Mouse (Mus musculus): ENCODE results near the gene Csnk1g1. TPM values are rescaled to one million over a fixed set of nuclear protein-coding genes. Genes with fewer than 3 reads are reported as not detected.

The Csnk1g1 gene
- polyA plus RNA-seq, 1 experiment from 2014 or later: 12.6 TPM

- H3K4me2 ChIP-seq (replicated peaks; ENCODE audit: low read depth, low read length): no peak overlapping the region
- no peak for ATAC-seq (ENCODE audit: low FRiP score, low TSS enrichment)
- 76% methylated on average over 1 of the region's 1 CpGs for WGBS
- H3K27me3 ChIP-seq (ENCODE audit: insufficient read depth, low read length): no peaks in the 10 kb centered on the region
- H3K9ac ChIP-seq (replicated peaks; ENCODE audit: low read length): no peak overlapping the region
- 0 out of 2 replicates have a peak, but pooled peaks cover 3% of the 10 kb centered on the region for H3K4me1 ChIP-seq (ENCODE audit: insufficient read depth, low read length)
- H3K27ac ChIP-seq (ENCODE audit: low read length): no peak overlapping the region
- H3K4me3 ChIP-seq (ENCODE audit: low read length): no peak overlapping the region
- no peaks in the 10 kb centered on the region for H3K36me3 ChIP-seq (ENCODE audit: insufficient read depth, low read length)
- H3K9me3 ChIP-seq (ENCODE audit: low read length): no peaks in the 10 kb centered on the region
These were observed 74.1 kb downstream of the Csnk1g1 start for GRCm38 (mm10) chr9:65982841-65983240.

DNA sequence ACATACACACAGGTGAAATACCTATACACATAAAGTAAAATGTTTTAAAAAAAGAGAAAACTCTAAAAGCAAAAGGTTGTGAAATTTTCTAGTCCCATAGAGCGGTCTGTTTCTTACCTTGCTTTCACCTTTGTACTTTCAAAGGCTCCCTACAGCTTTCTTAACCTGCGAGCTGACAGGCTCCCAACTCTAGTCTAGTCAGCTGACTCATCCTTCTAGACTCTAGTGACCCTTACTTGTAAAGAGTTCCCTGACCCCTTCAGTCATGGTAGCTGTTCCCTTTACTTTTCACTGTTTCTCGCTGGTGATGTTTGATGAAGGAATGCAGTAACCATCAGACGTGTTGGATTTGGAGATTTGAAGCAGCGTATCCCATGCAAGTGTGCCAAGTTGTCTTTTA lies 78.3 kb downstream of the Csnk1g1 start:
- Histone ChIP-seq H3K4me2 (replicated peaks; ENCODE audit: low read depth, low read length) (no peak overlapping the region), H3K27me3 (ENCODE audit: insufficient read depth, low read length) (no peaks in the 10 kb centered on the region), H3K4me3 (ENCODE audit: low read length) (no peak overlapping the region), H3K27ac (ENCODE audit: low read length) (no peak overlapping the region), H3K9ac (replicated peaks; ENCODE audit: low read length) (no peak overlapping the region), H3K9me3 (ENCODE audit: low read length) (no peaks in the 10 kb centered on the region), H3K4me1 (ENCODE audit: insufficient read depth, low read length) (no peaks in the 10 kb centered on the region), H3K36me3 (ENCODE audit: insufficient read depth, low read length) (no peaks in the 10 kb centered on the region)
- no peak for ATAC-seq (ENCODE audit: low FRiP score, low TSS enrichment)
- WGBS: 90% methylated on average over 5 of the region's 5 CpGs

DNA sequence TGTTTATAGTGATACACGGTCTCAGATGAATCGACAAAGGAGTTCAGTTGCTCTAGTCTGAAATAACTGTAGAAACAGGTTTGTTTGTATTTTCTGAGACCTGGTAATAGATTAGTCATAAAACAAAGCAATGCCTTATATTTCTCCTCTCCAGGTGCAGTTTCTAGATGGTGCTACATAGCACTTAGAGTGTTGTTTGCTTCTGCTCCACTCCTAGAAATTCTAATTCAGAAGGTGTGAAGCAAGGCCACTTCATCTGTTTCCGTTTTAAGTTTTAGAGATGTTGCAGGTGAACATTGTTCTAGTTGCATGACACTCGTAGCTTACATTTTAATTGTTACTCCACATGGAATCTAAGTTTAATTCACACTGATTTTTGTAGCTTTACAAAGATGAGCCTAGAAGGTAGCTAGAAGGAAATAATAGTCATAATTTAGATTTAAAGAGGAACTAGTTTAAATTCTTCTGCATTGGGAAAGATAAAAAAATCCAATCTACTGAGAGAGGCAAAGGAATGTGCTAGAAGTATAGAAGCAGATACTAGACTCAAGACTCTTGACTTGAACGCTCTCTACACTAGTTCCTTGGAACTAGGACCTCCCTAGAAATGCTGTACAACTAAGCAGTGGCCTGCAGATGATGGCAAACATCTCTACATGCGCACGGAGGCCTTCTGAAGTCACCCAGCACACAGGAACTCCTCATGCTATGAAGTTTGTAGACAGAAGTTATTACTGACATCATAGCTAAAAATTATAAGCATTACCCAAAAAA lies 87.1 kb downstream of the Csnk1g1 start:
- Histone ChIP-seq H3K9ac (replicated peaks; ENCODE audit: low read length) (no peak overlapping the region), H3K4me2 (replicated peaks; ENCODE audit: low read depth, low read length) (no peak overlapping the region), H3K9me3 (ENCODE audit: low read length) (no peaks in the 10 kb centered on the region), H3K36me3 (ENCODE audit: insufficient read depth, low read length) (no peaks in the 10 kb centered on the region), H3K4me3 (ENCODE audit: low read length) (no peak overlapping the region), H3K4me1 (ENCODE audit: insufficient read depth, low read length) (no peaks in the 10 kb centered on the region), H3K27me3 (ENCODE audit: insufficient read depth, low read length) (no peaks in the 10 kb centered on the region), H3K27ac (ENCODE audit: low read length) (no peak overlapping the region)
- ATAC-seq (ENCODE audit: low FRiP score, low TSS enrichment): no peak
- WGBS: 93% methylated on average over 7 of the region's 7 CpGs

- Histone ChIP-seq H3K4me1 (ENCODE audit: insufficient read depth, low read length) (no peaks in the 10 kb centered on the region), H3K36me3 (ENCODE audit: insufficient read depth, low read length) (peaks cover 9% of the 10 kb centered on the region; the same call in 1 of the 2 replicates), H3K27me3 (ENCODE audit: insufficient read depth, low read length) (no peaks in the 10 kb centered on the region), H3K9ac (replicated peaks; ENCODE audit: low read length) (no peak overlapping the region), H3K4me2 (replicated peaks; ENCODE audit: low read depth, low read length) (no peak overlapping the region), H3K27ac (ENCODE audit: low read length) (no peak overlapping the region), H3K9me3 (ENCODE audit: low read length) (no peaks in the 10 kb centered on the region), H3K4me3 (ENCODE audit: low read length) (no peak overlapping the region)
- ATAC-seq (ENCODE audit: low FRiP score, low TSS enrichment): no peak
- WGBS: 46% methylated on average over 5 of the region's 5 CpGs
These were observed 90.2 kb downstream of the Csnk1g1 start for GRCm38 (mm10) chr9:65998965-65999364.

- Histone ChIP-seq H3K36me3 (ENCODE audit: insufficient read depth, low read length) (peaks cover 14% of the 10 kb centered on the region; the same call in 1 of the 2 replicates), H3K9ac (replicated peaks; ENCODE audit: low read length) (no peak overlapping the region), H3K9me3 (ENCODE audit: low read length) (no peaks in the 10 kb centered on the region), H3K4me1 (ENCODE audit: insufficient read depth, low read length) (peaks cover 4% of the 10 kb centered on the region; the same call in 1 of the 2 replicates), H3K4me2 (replicated peaks; ENCODE audit: low read depth, low read length) (peak overlapping the region; percentile 41), H3K27ac (ENCODE audit: low read length) (no peak overlapping the region), H3K4me3 (ENCODE audit: low read length) (peak overlapping the region; percentile 15; the same call in 1 of the 2 replicates), H3K27me3 (ENCODE audit: insufficient read depth, low read length) (no peaks in the 10 kb centered on the region)
- no peak for ATAC-seq (ENCODE audit: low FRiP score, low TSS enrichment)
- 28% methylated on average over 4 of the region's 4 CpGs for WGBS
These were observed 95.7 kb downstream of the Csnk1g1 start for GRCm38 (mm10) chr9:66004380-66004779.

DNA sequence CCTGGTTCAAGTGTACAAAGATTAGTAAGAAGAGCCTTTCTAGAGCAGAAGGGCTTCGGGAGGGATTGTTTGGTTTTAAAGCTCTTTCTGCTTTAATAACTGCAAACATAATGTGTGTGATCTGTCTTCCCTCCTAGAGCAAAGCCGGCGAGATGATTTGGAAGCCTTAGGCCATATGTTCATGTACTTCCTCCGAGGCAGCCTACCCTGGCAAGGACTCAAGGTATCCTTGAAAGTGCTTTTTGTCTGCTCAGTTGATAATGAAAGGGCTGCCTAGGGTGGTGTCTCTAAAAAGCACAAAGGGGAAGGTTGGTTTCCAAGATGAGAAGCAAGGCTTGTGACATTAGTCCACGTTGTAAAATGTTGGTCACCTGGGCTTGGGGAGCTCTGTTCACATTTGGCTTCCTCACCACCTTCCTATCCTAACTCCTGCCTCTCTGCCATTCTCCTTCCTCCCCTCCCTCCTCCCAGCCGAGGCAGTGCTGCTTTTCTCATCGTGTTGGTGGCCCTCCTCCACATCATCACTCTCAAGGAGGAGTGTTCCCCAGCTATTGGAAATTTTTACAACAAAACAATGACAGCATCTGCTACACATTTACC lies 99.0 kb downstream of the Csnk1g1 start:
- H3K4me3 ChIP-seq (ENCODE audit: low read length): no peak overlapping the region
- peaks cover 18% of the 10 kb centered on the region; the same call in 1 of the 2 replicates for H3K36me3 ChIP-seq (ENCODE audit: insufficient read depth, low read length)
- H3K4me1 ChIP-seq (ENCODE audit: insufficient read depth, low read length): peaks cover 4% of the 10 kb centered on the region; the same call in 1 of the 2 replicates
- ATAC-seq (ENCODE audit: low FRiP score, low TSS enrichment): no peak
- H3K27me3 ChIP-seq (ENCODE audit: insufficient read depth, low read length): no peaks in the 10 kb centered on the region
- H3K27ac ChIP-seq (ENCODE audit: low read length): no peak overlapping the region
- WGBS: 81% methylated on average over 7 of the region's 7 CpGs
- H3K4me2 ChIP-seq (replicated peaks; ENCODE audit: low read depth, low read length): no peak overlapping the region
- H3K9ac ChIP-seq (replicated peaks; ENCODE audit: low read length): no peak overlapping the region
- no peaks in the 10 kb centered on the region for H3K9me3 ChIP-seq (ENCODE audit: low read length)

GRCm38 (mm10) chr9:66020601-66021000 lies 111.9 kb downstream of the Csnk1g1 start:
- no peak for ATAC-seq (ENCODE audit: low FRiP score, low TSS enrichment)
- no peak overlapping the region for H3K9ac ChIP-seq (replicated peaks; ENCODE audit: low read length)
- H3K4me3 ChIP-seq (ENCODE audit: low read length): no peak overlapping the region
- H3K9me3 ChIP-seq (ENCODE audit: low read length): no peaks in the 10 kb centered on the region
- H3K27ac ChIP-seq (ENCODE audit: low read length): no peak overlapping the region
- H3K36me3 ChIP-seq (ENCODE audit: insufficient read depth, low read length): no peaks in the 10 kb centered on the region
- no peaks in the 10 kb centered on the region for H3K4me1 ChIP-seq (ENCODE audit: insufficient read depth, low read length)
- H3K27me3 ChIP-seq (ENCODE audit: insufficient read depth, low read length): no peaks in the 10 kb centered on the region
- H3K4me2 ChIP-seq (replicated peaks; ENCODE audit: low read depth, low read length): no peak overlapping the region

- no peak overlapping the region for H3K9ac ChIP-seq (replicated peaks; ENCODE audit: low read length)
- H3K9me3 ChIP-seq (ENCODE audit: low read length): no peaks in the 10 kb centered on the region
- H3K36me3 ChIP-seq (ENCODE audit: insufficient read depth, low read length): peaks cover 19% of the 10 kb centered on the region
- no peak for ATAC-seq (ENCODE audit: low FRiP score, low TSS enrichment)
- WGBS: 86% methylated on average over 4 of the region's 4 CpGs
- no peaks in the 10 kb centered on the region for H3K4me1 ChIP-seq (ENCODE audit: insufficient read depth, low read length)
- H3K27me3 ChIP-seq (ENCODE audit: insufficient read depth, low read length): no peaks in the 10 kb centered on the region
- H3K4me3 ChIP-seq (ENCODE audit: low read length): no peak overlapping the region
- H3K4me2 ChIP-seq (replicated peaks; ENCODE audit: low read depth, low read length): no peak overlapping the region
- no peak overlapping the region for H3K27ac ChIP-seq (ENCODE audit: low read length)
These were observed 129.4 kb downstream of the Csnk1g1 start for GRCm38 (mm10) chr9:66038082-66038481.

- Histone ChIP-seq H3K9ac (replicated peaks; ENCODE audit: low read length) (no peak overlapping the region), H3K4me2 (replicated peaks; ENCODE audit: low read depth, low read length) (no peak overlapping the region), H3K9me3 (ENCODE audit: low read length) (no peaks in the 10 kb centered on the region), H3K36me3 (ENCODE audit: insufficient read depth, low read length) (peaks cover 17% of the 10 kb centered on the region), H3K4me3 (ENCODE audit: low read length) (no peak overlapping the region), H3K4me1 (ENCODE audit: insufficient read depth, low read length) (no peaks in the 10 kb centered on the region), H3K27ac (ENCODE audit: low read length) (no peak overlapping the region), H3K27me3 (ENCODE audit: insufficient read depth, low read length) (no peaks in the 10 kb centered on the region)
- WGBS: 92% methylated on average over 4 of the region's 4 CpGs
- no peak for ATAC-seq (ENCODE audit: low FRiP score, low TSS enrichment)
These were observed 129.9 kb downstream of the Csnk1g1 start for GRCm38 (mm10) chr9:66038581-66038980.

DNA sequence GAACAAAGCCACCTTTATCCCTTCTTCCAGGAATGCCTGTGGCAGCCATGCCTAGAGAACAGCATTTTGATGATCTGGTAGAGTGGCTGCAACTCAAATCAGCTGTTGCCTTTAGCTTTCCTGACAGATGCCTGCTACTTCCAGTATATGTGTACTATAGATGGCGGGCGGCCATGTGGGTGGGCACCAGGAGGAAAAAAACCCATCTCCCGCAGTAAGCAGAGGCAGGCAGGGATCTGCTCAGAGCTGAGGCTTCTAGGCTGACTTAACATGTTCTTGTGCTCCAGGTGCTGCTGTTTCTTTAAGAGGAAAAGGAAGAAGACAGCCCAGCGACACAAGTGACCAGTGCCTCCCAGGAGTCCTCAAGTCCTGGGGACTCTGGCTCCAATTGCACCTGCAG lies 130.6 kb downstream of the Csnk1g1 start:
- 78% methylated on average over 4 of the region's 4 CpGs for WGBS
- no peaks in the 10 kb centered on the region for H3K27me3 ChIP-seq (ENCODE audit: insufficient read depth, low read length)
- no peaks in the 10 kb centered on the region for H3K4me1 ChIP-seq (ENCODE audit: insufficient read depth, low read length)
- H3K27ac ChIP-seq (ENCODE audit: low read length): no peak overlapping the region
- no peak overlapping the region for H3K9ac ChIP-seq (replicated peaks; ENCODE audit: low read length)
- H3K4me2 ChIP-seq (replicated peaks; ENCODE audit: low read depth, low read length): no peak overlapping the region
- H3K4me3 ChIP-seq (ENCODE audit: low read length): no peak overlapping the region
- ATAC-seq (ENCODE audit: low FRiP score, low TSS enrichment): no peak
- H3K36me3 ChIP-seq (ENCODE audit: insufficient read depth, low read length): peaks cover 17% of the 10 kb centered on the region
- no peaks in the 10 kb centered on the region for H3K9me3 ChIP-seq (ENCODE audit: low read length)

Measured in kidney, embryonic 16.5 days (tissue).